Mouse (Mus musculus): ENCODE measurements at regions not wholly inside any gene's neighbourhood (a gene's known extent, or its start where the extent isn't known, plus 50 kb on each side); places are given as distances from the start of the nearest gene placed in this dataset.

- peak in 1 of 2 experiments; percentile 52 for DNase-seq (ENCODE audit: low spot score in 2 of 2)
Measured at GRCm38 (mm10) chr5:119557071-119557470, 113.4 kb upstream of the Tbx3 start.

- DNase-seq (ENCODE audit: low spot score in 2 of 2): no peak
Measured at GRCm38 (mm10) chr5:119559696-119560095, 110.8 kb upstream of the Tbx3 start.

GRCm38 (mm10) chr5:119560392-119560791, 110.1 kb upstream of the Tbx3 start:
- no peak for DNase-seq (ENCODE audit: low spot score in 2 of 2)

GRCm38 (mm10) chr5:119561531-119561930, 108.9 kb upstream of the Tbx3 start:
- DNase-seq (ENCODE audit: low spot score in 2 of 2): no peak

GRCm38 (mm10) chr5:119563510-119564351, 106.7 kb upstream of the Tbx3 start:
- DNase-seq (ENCODE audit: low spot score in 2 of 2): no peak

GRCm38 (mm10) chr5:119567639-119568038, 102.8 kb upstream of the Tbx3 start:
- no peak for DNase-seq (ENCODE audit: low spot score in 2 of 2)

GRCm38 (mm10) chr5:119570054-119570453, 100.4 kb upstream of the Tbx3 start:
- DNase-seq (ENCODE audit: low spot score in 2 of 2): no peak

- no peak for DNase-seq (ENCODE audit: low spot score in 2 of 2)
Measured at GRCm38 (mm10) chr5:119571644-119572043, 98.8 kb upstream of the Tbx3 start.

- no peak for DNase-seq (ENCODE audit: low spot score in 2 of 2)
Measured at GRCm38 (mm10) chr5:119575124-119575523, 95.3 kb upstream of the Tbx3 start.

GRCm38 (mm10) chr5:119579288-119579687, 91.2 kb upstream of the Tbx3 start:
- DNase-seq (ENCODE audit: low spot score in 2 of 2): no peak

GRCm38 (mm10) chr5:119579806-119580205, 90.7 kb upstream of the Tbx3 start:
- DNase-seq (ENCODE audit: low spot score in 2 of 2): no peak

- DNase-seq (ENCODE audit: low spot score in 2 of 2): no peak
Measured at GRCm38 (mm10) chr5:119580395-119580794, 90.1 kb upstream of the Tbx3 start.

GRCm38 (mm10) chr5:119580798-119581197, 89.7 kb upstream of the Tbx3 start:
- DNase-seq (ENCODE audit: low spot score in 2 of 2): no peak

GRCm38 (mm10) chr5:119584389-119584788, 86.1 kb upstream of the Tbx3 start:
- no peak for DNase-seq (ENCODE audit: low spot score in 2 of 2)

- DNase-seq (ENCODE audit: low spot score in 2 of 2): no peak
Measured at GRCm38 (mm10) chr5:119584914-119585313, 85.6 kb upstream of the Tbx3 start.

GRCm38 (mm10) chr5:119586391-119587058, 83.9 kb upstream of the Tbx3 start:
- DNase-seq (ENCODE audit: low spot score in 2 of 2): no peak

- no peak for DNase-seq (ENCODE audit: low spot score in 2 of 2)
Measured at GRCm38 (mm10) chr5:119587239-119587811, 83.1 kb upstream of the Tbx3 start.

- DNase-seq (ENCODE audit: low spot score in 2 of 2): no peak
Measured at GRCm38 (mm10) chr5:119588340-119589272, 81.9 kb upstream of the Tbx3 start.

GRCm38 (mm10) chr5:119591271-119591670, 79.2 kb upstream of the Tbx3 start:
- no peak for DNase-seq (ENCODE audit: low spot score in 2 of 2)

- no peak for DNase-seq (ENCODE audit: low spot score in 2 of 2)
Measured at GRCm38 (mm10) chr5:119592891-119593290, 77.6 kb upstream of the Tbx3 start.

- DNase-seq (ENCODE audit: low spot score in 2 of 2): no peak
Measured at GRCm38 (mm10) chr5:119594541-119594940, 75.9 kb upstream of the Tbx3 start.

All from layer of hippocampus, postnatal 14 days (tissue).